Mouse (Mus musculus): ENCODE results near the gene Prkag2.

Gene Prkag2

GRCm38 (mm10) chr5:24915119-24915518 is 185.3 kb downstream of the Prkag2 start:
- in situ Hi-C loops (cut with MboI): no loop called here

GRCm38 (mm10) chr5:24913656-24914055 is 186.8 kb downstream of the Prkag2 start:
- in situ Hi-C loops (cut with MboI): no loop called here

- in situ Hi-C loops (cut with MboI): no loop called here
Observed at GRCm38 (mm10) chr5:24908820-24909716, 191.4 kb downstream of the Prkag2 start.

GRCm38 (mm10) chr5:24908141-24908819 is 192.2 kb downstream of the Prkag2 start:
- in situ Hi-C loops (cut with MboI): no loop called here

- in situ Hi-C loops (cut with MboI): no loop called here
Observed at GRCm38 (mm10) chr5:24907737-24908136, 192.7 kb downstream of the Prkag2 start.

- in situ Hi-C loops (cut with MboI): no loop called here
Observed at GRCm38 (mm10) chr5:24906844-24907243, 193.6 kb downstream of the Prkag2 start.

GRCm38 (mm10) chr5:24904941-24905340 is 195.5 kb downstream of the Prkag2 start:
- in situ Hi-C loops (cut with MboI): no loop called here

GRCm38 (mm10) chr5:24904423-24904822 is 196.0 kb downstream of the Prkag2 start:
- in situ Hi-C loops (cut with MboI): no loop called here

GRCm38 (mm10) chr5:24904001-24904400 is 196.4 kb downstream of the Prkag2 start:
- in situ Hi-C loops (cut with MboI): no loop called here

- in situ Hi-C loops (cut with MboI): no loop called here
Observed at GRCm38 (mm10) chr5:24902835-24903234, 197.6 kb downstream of the Prkag2 start.

- in situ Hi-C loops (cut with MboI): no loop called here
Observed at GRCm38 (mm10) chr5:24895606-24896005, 204.8 kb downstream of the Prkag2 start.

- in situ Hi-C loops (cut with MboI): no loop called here
Observed at GRCm38 (mm10) chr5:24894814-24895213, 205.6 kb downstream of the Prkag2 start.

- in situ Hi-C loops (cut with MboI): no loop called here
Observed at GRCm38 (mm10) chr5:24892461-24892860, 208.0 kb downstream of the Prkag2 start.

GRCm38 (mm10) chr5:24889860-24890259 is 210.6 kb downstream of the Prkag2 start:
- in situ Hi-C loops (cut with MboI): no loop called here

- in situ Hi-C loops (cut with MboI): no loop called here
Observed at GRCm38 (mm10) chr5:24888874-24889591, 211.4 kb downstream of the Prkag2 start.

- in situ Hi-C loops (cut with MboI): no loop called here
Observed at GRCm38 (mm10) chr5:24887271-24887670, 213.2 kb downstream of the Prkag2 start.

- in situ Hi-C loops (cut with MboI): no loop called here
Observed at GRCm38 (mm10) chr5:24878713-24879112, 221.7 kb downstream of the Prkag2 start.

- in situ Hi-C loops (cut with MboI): no loop called here
Observed at GRCm38 (mm10) chr5:24877836-24878624, 222.4 kb downstream of the Prkag2 start.

GRCm38 (mm10) chr5:24876653-24877052 is 223.8 kb downstream of the Prkag2 start:
- in situ Hi-C loops (cut with MboI): no loop called here

GRCm38 (mm10) chr5:24874111-24874510 is 226.3 kb downstream of the Prkag2 start:
- in situ Hi-C loops (cut with MboI): no loop called here

- in situ Hi-C loops (cut with MboI): no loop called here
Observed at GRCm38 (mm10) chr5:24873221-24873620, 227.2 kb downstream of the Prkag2 start.

- in situ Hi-C loops (cut with MboI): no loop called here
Observed at GRCm38 (mm10) chr5:24871276-24871675, 229.2 kb downstream of the Prkag2 start.

All from mature B cell (primary cell).